Mouse (Mus musculus): ENCODE measurements around the gene Smarcc2.
A peak's percentile ranks its signal among the peaks of the same experiment; 100 is the strongest.
"Not testable (repeated sequence)": the region's sequence is repeated elsewhere in the genome, so short reads cannot be mapped to it uniquely, and the experiment has no call there.

Smarcc2 gene

GRCm38 (mm10) chr10:128444354-128444753 lies 14.7 kb upstream of the Smarcc2 start:
- DNase-seq, result no peak

DNA sequence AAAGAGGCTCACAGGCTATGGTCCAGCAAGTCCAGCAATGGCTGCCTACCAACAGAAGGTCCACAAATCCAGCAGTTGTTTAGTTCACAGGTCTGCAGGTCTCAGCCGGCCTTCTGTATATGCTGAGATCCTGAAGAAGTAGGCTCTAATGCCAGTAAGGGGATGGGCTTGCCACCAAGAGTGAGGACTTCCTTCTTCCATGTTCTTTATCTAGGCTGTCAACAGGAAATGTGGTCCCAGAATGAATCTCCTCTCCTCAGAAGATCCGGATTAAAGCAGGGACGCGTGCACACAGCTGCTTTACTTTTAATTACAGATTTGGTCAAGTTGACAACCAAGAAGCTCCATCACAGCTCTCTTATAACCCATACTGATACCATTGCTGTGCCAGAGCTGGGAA lies 13.6 kb upstream of the Smarcc2 start:
- DNase-seq, result peak; percentile 28

- DNase-seq, result no peak
Measured at GRCm38 (mm10) chr10:128451014-128451413, 8.0 kb upstream of the Smarcc2 start.

DNA sequence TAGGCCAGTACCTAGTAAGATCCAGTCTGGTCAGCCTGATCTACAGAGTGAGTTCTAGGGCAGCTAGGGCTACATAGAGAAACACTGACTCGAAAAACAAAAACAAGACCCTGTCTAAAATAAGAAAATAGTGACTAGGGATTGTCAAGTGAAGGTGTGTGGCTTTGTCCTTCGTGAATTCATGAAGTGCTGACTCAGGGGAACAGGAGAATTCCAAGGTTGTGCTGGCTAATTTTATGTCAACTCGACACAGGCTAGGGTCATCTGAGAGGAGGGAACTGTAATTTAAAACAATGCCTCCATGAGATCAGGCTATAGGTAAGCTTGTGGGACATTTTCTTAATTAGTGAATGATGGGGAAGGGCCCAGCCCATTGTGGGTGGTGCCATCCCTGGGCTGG lies 4.6 kb upstream of the Smarcc2 start:
- no peak for DNase-seq

- peak; percentile 90 for DNase-seq
Measured at GRCm38 (mm10) chr10:128455280-128455679, 3.8 kb upstream of the Smarcc2 start.

DNA sequence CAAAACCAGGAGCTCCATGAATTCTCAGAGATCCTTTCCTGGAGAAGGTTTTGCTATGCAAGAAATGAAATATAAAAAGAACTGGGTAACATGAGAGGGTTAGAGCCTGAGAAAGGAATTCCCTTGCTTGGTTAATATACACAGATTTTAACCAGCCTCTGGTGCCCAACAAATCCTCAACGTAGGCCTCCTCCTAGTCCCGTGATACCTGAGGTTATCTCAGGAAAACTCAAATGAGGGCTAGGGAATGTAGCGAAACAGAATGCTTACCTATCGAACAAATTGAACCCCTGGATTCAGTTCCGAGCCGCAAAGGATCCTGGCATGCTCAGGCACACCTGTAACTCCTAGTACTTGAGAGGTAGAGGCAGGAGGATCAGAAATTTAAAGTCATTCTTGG lies 1.4 kb upstream of the Smarcc2 start:
- DNase-seq, result no peak

DNA sequence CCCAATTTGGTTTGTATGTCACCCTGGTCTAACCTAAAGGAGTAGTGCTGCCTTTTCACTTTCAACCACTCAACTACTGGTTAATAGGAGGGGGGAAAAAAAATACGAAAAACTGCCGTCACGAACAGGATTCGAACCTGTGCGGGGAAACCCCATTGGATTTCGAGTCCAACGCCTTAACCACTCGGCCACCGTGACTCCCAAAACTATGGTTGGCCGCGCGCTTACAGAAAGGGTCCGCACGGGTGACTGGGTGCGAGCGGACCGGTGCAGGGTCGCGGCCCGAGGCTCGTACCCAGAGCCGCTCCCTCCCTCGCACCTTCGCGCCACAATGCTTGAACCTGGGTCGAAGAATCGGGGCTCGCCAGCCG lies 715 bp upstream of the Smarcc2 start:
- peak; percentile 93 for DNase-seq

DNA sequence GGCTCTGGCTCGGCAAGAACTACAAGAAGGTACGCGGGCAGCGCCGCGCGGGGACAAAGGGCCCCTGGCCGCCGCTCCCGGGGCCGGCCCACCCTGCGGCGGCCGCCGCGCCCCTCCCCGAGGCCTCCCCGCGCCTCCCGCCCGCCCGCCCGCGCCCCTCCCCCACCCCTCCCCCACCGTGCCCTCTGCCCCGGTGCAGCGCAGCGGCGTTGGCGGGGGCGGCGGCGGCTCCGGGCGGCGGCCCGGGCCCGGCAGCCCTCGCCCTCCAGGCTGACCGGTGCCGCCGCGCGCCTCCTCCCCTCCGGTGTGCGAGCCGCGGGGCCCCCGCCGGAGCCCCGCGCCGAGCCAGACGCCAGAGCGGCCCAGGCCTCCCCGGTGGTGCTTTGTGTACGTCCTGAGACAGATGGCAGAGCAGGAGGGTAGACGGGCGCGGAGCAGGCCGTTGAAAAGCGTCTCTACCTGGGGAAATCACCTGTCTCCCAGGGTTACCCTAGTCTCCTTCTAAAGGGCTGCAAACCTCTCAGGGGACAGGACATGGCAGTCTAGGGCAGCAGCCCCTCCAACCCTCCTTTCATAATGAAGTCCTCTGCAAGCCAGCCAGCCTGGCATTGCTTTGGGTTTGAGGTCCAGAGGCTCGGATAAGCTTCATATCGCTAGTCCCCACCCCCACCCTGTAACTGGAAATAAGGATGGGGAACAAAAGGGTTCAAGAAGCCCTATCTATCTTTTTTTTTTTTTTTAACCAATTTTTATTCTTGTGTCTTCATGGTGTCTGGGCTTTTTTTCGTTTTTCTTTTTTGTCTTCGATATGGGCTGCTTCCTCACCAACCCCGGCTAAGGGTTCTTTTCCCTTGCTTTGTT lies 591 bp downstream of the Smarcc2 start:
- peak; percentile 41 for DNase-seq

DNA sequence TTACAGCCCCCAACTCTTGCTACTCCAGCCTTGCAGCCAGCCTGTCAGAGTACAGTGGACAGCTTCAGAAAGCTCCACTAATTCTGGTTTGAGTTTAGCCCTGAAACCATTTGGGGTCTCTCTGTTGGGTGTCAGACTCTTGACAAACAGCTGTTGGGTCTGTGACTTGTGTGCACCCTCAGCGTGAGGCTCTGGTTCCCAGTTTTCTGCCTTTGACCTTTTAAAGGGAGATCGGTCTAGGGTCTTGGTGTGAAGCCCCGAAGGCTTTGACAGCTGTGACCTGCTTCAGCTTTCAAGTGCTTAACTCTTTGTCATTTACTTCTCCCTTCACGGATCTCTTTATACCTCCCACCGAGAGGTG lies 1.2 kb downstream of the Smarcc2 start:
- no peak for DNase-seq

GRCm38 (mm10) chr10:128474366-128474765 lies 15.3 kb downstream of the Smarcc2 start:
- DNase-seq, result no peak

DNA sequence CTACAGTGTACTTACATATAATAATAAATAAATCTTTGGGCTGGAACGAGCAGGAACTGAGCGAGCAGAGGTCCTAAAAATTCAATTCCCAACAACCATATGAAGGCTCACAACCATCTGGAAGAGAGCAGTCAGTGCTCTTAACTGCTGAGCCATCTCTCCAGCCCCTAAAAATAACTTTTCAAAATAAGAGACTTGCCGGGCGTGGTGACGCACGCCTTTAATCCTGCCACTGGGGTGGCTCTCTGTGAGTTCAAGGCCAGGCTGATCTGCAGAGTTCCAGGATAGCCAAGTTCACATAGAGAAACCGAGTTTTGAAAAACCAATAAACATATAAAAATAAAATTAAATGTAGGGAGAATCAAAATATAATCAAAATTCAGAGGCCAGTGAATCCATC lies 27.3 kb downstream of the Smarcc2 start:
- DNase-seq, result no peak

GRCm38 (mm10) chr10:128487861-128488712 lies 29.0 kb downstream of the Smarcc2 start:
- no peak for DNase-seq

GRCm38 (mm10) chr10:128488776-128489175 lies 29.7 kb downstream of the Smarcc2 start:
- no peak for DNase-seq

DNA sequence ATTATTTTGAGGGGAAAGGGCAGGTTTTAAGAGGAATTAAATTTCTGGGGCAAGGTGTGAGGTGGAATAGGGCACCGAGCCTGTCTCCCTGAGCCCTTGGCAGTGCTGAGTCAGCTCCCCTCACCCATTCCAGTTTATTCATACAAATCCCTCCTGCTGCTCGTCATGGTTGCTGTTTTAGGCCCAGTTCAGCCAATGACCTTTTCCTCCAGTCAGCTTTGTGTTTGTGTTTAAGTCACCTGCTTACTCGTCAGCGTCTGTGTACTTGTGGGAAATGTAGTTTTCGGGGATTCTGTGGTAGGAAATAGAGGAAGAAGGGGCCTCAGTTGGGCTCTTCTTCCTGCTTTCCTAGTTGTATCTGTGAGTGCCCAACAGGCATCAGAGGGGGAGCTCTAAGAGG lies 30.3 kb downstream of the Smarcc2 start:
- DNase-seq, result peak; percentile 41

DNA sequence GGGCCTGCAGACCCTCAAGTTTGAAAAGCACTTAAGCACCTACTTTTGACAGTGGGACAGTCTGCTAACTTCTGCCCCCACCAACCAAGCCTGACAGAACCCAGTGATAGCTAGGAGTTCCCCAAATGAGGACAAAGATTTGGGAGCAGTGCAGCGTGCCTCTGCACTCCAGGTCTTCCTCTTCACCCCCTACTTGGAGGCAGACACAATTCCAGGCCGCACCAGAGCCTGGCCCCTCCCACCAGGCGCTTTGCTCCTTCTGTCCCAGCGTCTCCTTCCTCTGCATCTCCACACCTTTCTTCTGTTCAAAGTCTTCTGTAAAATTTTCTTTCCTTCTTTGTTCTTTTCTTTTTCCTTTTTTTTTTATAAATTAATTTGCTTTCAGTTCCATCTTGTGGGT lies 30.7 kb downstream of the Smarcc2 start:
- no peak for DNase-seq

DNA sequence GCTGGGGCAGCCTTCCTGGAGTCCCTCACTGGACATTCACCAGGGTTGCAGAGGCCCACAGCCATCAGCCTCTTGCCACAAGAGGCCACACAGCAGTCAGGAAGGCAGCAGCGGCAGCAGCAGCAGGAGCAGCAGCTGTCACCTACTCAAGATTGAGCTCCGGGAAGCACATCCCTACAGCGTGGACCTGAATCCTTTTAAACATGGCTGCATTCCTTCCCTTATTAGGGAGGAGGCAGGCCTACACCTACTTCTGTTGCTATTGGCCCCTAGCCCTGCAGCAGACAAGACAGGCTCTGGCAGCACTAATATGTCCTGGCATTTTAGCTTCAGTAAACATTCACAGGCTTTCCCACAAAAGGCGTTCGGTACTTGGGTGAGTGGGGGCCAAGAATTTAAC lies 31.2 kb downstream of the Smarcc2 start:
- DNase-seq, result no peak

DNA sequence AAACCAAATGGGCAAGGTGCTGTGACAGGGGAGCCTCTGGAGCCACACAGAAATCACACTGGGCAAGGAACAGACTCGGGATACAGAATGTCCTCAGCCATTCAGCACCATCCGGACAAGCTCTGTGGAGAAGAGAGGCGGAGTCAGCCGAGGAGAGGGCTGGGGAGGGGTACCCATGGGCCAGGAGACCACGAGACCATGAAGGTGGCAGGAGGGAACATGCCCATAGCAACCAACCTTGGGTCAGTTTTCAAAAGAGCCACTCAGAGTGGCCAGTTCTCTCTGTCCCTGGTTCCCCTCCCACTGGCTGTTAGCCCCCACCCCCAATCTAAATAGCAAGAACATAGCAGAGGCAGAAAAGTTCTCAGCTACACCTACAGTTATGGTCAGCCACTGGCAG lies 31.9 kb downstream of the Smarcc2 start:
- no peak for DNase-seq

GRCm38 (mm10) chr10:128491495-128491894 lies 32.4 kb downstream of the Smarcc2 start:
- peak; percentile 67 for DNase-seq

DNA sequence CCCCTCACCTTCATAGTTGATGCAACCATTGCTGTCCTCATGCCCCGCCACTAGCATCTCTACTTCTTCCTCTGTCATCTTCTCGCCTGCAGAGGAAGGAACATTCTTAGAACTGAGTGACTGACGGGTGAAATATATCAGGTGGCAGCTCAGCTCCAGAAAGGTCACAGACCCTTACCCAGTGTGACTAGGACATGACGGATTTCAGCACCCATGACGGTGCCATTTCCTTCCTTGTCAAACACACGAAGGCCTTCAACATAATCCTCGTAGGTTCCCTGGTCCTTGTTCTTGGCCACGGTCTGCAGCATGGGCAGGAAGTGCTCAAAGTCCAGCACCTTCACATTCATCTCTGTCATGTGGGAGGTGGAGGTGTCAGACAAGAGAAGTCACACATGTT lies 33.0 kb downstream of the Smarcc2 start:
- DNase-seq, result not testable (repeated sequence)

DNA sequence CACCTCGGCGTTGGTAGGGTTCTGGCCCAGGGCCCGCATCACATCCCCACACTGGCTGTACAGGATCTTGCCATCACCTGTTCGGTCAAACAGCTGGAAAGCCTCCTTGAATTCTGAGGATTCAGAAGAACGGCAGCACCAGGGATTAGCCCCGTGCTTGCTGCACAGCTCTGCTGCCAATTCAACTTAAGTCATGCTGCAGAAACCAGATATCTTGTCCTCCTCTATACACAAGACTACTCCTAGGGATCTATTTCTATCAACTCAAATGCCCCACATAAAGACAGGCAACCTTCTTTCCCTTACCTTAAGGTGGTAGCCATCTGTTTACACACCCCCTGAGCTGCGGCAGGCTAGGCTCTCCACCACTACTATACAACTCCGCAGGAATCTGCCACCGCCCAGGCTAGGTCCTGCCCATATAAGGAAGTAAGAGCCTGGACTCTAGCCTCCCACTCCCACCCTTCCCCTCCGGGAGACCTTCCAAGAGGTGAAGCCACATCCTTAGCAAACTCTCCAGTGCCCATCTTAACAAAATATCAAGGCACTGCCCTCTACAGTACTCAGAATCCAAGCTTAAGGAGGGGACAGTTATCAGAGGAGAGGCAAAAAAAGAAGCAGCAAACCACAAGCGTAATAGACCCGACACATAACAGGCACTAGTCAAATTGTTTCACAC lies 33.7 kb downstream of the Smarcc2 start:
- peak; percentile 86 for DNase-seq

DNA sequence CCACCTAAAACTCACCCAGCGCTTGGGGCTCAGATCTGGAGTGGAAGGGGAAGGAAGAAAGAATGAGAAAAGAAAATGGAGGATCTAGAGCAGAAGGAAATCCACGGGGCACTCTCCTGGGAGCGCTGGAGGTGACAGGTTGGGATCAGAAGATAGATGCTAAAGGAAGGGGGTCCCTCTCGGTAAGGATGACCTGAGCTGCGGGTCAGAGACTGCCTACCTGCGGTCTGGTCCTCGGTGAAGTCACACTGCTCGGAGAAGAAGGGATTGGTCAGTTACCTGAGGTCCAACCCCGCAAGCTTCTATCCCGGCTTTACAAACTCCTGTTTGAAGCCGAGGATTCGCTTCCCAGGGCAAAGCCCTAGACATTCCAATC lies 34.3 kb downstream of the Smarcc2 start:
- DNase-seq, result no peak

DNA sequence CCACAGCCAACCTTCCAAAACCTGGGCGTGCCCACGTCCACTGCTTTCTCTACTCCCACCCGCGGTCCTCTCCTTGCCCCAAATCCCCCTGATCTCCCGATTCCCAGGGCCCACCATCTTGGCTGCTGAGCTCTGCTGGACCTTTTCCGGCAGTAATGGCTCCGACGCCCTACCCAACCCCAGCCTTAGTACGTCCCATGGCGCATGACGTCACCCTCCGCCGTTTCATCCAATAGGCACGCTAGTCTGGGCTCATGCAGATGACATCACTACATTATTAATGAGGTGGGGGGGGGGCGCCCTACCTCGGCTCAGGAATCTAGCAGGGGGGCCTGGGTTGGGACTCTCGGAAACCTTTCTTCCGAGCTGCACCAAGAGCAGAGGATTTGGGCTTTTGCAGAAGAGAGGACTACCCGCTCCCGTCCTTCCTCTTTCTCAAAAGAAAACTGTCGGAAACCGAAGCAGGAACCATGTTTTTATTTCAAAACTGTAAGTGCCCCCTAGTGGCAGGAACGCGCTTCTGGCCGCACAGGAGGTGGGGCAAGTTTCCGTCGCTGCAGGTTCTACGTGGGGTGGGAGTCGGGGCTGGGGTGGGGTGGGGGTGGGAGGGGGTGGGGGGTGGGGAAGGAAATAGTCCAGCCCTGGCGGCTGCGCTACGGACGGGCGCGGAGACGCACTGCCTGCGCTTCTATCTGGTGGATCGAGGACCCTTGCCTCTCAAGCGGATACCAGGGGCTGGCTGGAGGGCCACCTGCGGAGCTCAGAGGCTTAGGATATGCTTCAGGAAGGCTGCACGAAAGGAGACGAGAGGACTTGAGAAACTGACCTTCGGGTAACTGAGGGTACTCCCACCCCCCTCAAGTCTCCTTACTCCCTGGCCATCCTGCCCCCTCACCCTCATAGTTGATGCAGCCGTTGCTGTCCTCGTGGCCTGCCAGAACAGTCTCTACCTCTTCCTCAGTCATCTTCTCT lies 34.9 kb downstream of the Smarcc2 start, which contains the start of gene Myl6:
Myl6 (minus strand) TSS at position 451 of the 972 bp plus-strand sequence.
- peak; percentile 99 for DNase-seq
